Mouse (Mus musculus) forebrain, embryonic 16.5 days (tissue): ENCODE results near the gene Sppl3. TPM values are rescaled to one million over a fixed set of nuclear protein-coding genes. Genes with fewer than 3 reads are reported as not detected.

Experiments used
- ATAC-seq: fragments of 200-750 bp; cut with Nextera tagmentation; 2 replicates; pipeline ENCODE4 v1.8.0; 2017; ENCODE audit warnings: mild to moderate bottlenecking, moderate library complexity
- H3K27ac ChIP-seq: fragments of 300-500 bp; sonication (generic); 2 replicates; pipeline ENCODE4 v1.5.1; 2014; ENCODE audit warnings: low read length, control low read depth
- H3K27me3 ChIP-seq: fragments of 300-500 bp; sonication (generic); replicated peaks from 2 replicates; pipeline ENCODE4 v1.6.1; 2014; ENCODE audit warnings: low read length; ENCODE audit not compliant: control insufficient read depth, insufficient read depth
- H3K36me3 ChIP-seq: fragments of 300-500 bp; sonication (generic); 2 replicates; pipeline ENCODE4 v1.6.1; 2014; ENCODE audit not compliant: control insufficient read depth, insufficient read depth
- H3K4me1 ChIP-seq: fragments of 300-500 bp; sonication (generic); replicated peaks from 2 replicates; pipeline ENCODE4 v1.6.1; 2014; ENCODE audit warnings: low read length; ENCODE audit not compliant: control insufficient read depth, insufficient read depth
- H3K4me2 ChIP-seq: fragments of 300-500 bp; sonication (generic); 2 replicates; pipeline ENCODE4 v1.6.1; 2014; ENCODE audit warnings: mild to moderate bottlenecking, low read length, control low read depth
- H3K4me3 ChIP-seq: fragments of 300-500 bp; sonication (generic); replicated peaks from 2 replicates; pipeline ENCODE4 v1.5.1; 2014; ENCODE audit warnings: mild to moderate bottlenecking, low read length, control low read depth
- H3K9ac ChIP-seq: fragments of 300-500 bp; sonication (generic); replicated peaks from 2 replicates; pipeline ENCODE4 v1.6.1; 2014; ENCODE audit warnings: low read depth, low read length, control low read depth
- H3K9me3 ChIP-seq: fragments of 300-500 bp; sonication (generic); 2 replicates; pipeline ENCODE4 v1.6.1; 2016; ENCODE audit warnings: low read length; ENCODE audit not compliant: control insufficient read depth
- WGBS: fragments of 180-500 bp; shearing (Covaris S2); extraction: QIAGEN DNeasy Blood & Tissue Kit; methylation state at CpG from one replicate; pipeline ENCODE4 v1.1.7; 2014; 5-methylcytosine and 5-hydroxymethylcytosine counted together
- polyA plus RNA-seq: library from polyadenylated mRNA; unstranded; fragments of >200 nt; fragmentation: Nextera tagmentation; extraction: Ambion mirVana; gene quantifications from 2 replicates; pipeline ENCODE4 v1.2.1, GENCODE M21; 2015

The Sppl3 gene
- polyA plus RNA-seq, 1 experiment from 2014 or later, result 16.6 TPM

DNA sequence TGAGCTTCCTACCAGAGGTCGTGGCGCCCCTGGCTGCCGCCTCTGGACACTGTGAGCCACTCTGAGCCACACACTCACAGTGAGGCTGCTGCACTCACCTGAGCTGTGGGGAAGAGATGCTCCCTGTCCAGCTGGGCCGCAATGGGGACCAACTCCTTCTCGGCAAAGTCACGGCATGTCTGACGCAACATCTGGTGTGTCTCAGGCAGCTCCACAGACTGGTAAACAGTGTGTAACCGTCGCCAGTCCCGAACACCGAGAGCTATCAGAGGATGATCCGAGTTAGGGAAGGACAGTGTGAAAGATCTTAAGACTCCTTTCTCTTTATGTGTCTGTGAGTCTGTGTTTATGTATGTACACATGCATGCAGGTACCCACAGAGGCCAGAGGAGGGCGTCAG is 106.5 kb downstream of the Sppl3 start:
- H3K9ac ChIP-seq, result no peak overlapping the region
- no peak overlapping the region for H3K4me3 ChIP-seq
- H3K36me3 ChIP-seq, result no peaks in the 10 kb centered on the region
- ATAC-seq, result no peak
- no peaks in the 10 kb centered on the region for H3K27me3 ChIP-seq
- H3K4me2 ChIP-seq, result no peak overlapping the region
- no peaks in the 10 kb centered on the region for H3K9me3 ChIP-seq
- H3K27ac ChIP-seq, result no peak overlapping the region
- WGBS, result 90% methylated on average over 13 of the region's 13 CpGs
- peaks cover 11% of the 10 kb centered on the region for H3K4me1 ChIP-seq

DNA sequence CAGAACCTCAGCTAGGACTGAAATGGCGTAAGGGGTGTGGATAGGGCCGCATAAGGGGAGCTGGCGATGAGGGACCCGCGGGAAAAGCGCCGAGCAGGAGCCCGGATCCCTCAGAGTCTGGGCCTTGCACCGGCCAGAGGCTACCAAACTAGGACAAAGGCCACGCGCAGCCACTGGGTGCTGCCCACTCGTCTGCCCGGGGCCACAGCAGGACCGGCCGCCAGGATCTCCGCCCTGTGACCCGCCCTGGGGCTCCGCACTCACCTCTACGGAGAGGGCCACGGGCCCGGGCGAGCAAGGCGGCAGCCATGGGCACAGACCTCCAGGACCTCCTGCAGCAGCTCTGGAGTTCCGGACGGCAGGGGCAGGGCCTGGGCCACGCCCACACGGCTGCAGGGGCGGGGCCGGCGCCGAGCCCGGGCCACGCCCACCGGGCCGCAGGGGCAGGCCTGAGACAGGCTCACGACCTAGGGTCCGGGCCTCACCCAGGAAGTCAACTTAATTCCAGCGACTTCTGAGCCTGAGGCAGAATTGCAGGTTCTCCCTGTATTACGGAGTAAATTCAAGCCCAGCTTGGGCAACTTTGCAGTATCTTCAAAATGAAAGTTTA is 108.1 kb downstream of the Sppl3 start, which contains the start of gene Acads:
TSS of gene Acads (minus strand) at position 386 of the 610 bp plus-strand sequence.
- H3K4me2 ChIP-seq, result peak within 1 kb of the TSS; percentile 71
- no peak within 1 kb of the TSS; the same call in 1 of the 2 replicates for H3K27ac ChIP-seq
- H3K9ac ChIP-seq, result peak within 1 kb of the TSS; percentile 68
- peaks cover 11% of the 10 kb centered on the region for H3K4me1 ChIP-seq
- under 1% methylated on average over 39 of the region's 39 CpGs for WGBS
- no peaks in the 10 kb centered on the region for H3K27me3 ChIP-seq
- peak within 1 kb of the TSS; percentile 57 for H3K4me3 ChIP-seq
- no peaks in the 10 kb centered on the region for H3K9me3 ChIP-seq
- ATAC-seq, result peak; percentile 86
- H3K36me3 ChIP-seq, result 0 out of 2 replicates have a peak, but pooled peaks cover 1% of the 10 kb centered on the region

DNA sequence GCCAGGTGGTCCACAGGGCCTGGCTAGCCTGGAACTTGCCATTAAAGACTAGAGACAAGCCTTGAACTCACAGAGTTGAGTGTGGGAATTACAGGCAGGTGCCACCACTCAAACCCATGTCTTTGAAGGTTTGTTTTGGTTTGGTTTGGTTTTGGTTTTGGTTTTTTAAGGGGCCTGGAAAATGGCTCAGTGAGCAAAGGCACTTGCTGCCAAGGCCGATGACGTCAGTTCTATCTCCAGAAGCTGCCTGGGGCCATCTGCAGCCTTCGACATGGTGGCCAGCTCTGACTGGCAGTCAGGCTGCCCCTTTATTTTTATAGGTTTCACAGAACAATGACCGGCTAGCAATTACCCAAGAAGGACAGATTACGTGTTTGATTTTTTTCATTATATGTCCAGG is 110.0 kb downstream of the Sppl3 start:
- Histone ChIP-seq H3K4me2 (no peak overlapping the region), H3K36me3 (0 out of 2 replicates have a peak, but pooled peaks cover 2% of the 10 kb centered on the region), H3K27ac (no peak overlapping the region), H3K9ac (no peak overlapping the region), H3K9me3 (no peaks in the 10 kb centered on the region), H3K4me1 (peaks cover 18% of the 10 kb centered on the region), H3K4me3 (no peak overlapping the region), H3K27me3 (no peaks in the 10 kb centered on the region)
- ATAC-seq, result no peak
- WGBS, result 48% methylated on average over 5 of the region's 5 CpGs

GRCm38 (mm10) chr5:115124690-115125089 is 113.8 kb downstream of the Sppl3 start:
- Histone ChIP-seq H3K36me3 (peaks cover 9% of the 10 kb centered on the region; the same call in 1 of the 2 replicates), H3K27me3 (no peaks in the 10 kb centered on the region), H3K4me3 (no peak overlapping the region), H3K9ac (no peak overlapping the region), H3K4me1 (peaks cover 9% of the 10 kb centered on the region), H3K27ac (no peak overlapping the region), H3K9me3 (no peaks in the 10 kb centered on the region), H3K4me2 (no peak overlapping the region)
- WGBS, result 96% methylated on average over 6 of the region's 6 CpGs
- ATAC-seq, result 0 out of 2 replicates have a peak, but pooled peaks have one; percentile 22

- Histone ChIP-seq H3K4me3 (no peak overlapping the region), H3K27me3 (no peaks in the 10 kb centered on the region), H3K9me3 (no peaks in the 10 kb centered on the region), H3K9ac (no peak overlapping the region), H3K4me2 (no peak overlapping the region), H3K36me3 (peaks cover 9% of the 10 kb centered on the region; the same call in 1 of the 2 replicates), H3K4me1 (peaks cover 9% of the 10 kb centered on the region), H3K27ac (peak overlapping the region; percentile 4)
- ATAC-seq, result peak; percentile 87
- 15% methylated on average over 24 of the region's 24 CpGs for WGBS
Observed at GRCm38 (mm10) chr5:115125211-115125871, 114.4 kb downstream of the Sppl3 start.

DNA sequence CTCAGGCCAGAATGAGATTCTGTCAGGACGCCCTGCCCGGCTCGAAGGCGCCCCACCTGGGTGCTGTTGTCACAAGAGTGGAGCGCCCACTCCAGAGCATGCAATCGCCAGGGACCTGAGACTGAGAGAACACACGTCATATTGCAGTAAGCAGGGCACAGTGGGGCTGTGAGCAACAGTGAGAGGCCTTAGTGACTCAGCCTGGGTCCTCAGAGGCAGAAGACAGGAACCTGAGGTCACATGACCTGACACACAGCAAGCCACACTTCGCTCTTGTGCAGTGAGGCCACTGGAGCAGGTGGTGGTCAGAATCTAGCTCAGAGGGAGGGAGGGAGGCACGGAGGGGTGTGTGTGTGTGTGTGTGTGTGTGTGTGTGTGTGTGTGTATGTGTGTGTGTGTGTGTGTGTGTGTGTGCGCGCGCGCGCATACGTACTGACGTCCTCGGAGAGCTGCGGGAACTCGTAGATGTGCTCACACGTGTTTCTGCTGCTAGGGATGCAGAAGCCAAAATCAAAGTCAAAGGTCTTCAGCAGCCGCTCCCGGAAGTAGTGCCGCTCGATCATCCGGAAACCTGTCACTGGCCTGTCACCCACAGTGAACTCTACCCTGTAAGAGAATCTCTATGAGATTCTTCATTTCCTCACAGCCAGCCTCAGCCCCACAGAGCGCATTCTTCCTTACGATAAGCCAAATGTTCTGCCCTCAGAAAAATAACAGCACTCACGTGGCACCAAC is 115.8 kb downstream of the Sppl3 start:
- Histone ChIP-seq H3K27ac (no peak overlapping the region), H3K9ac (no peak overlapping the region), H3K4me3 (no peak overlapping the region), H3K4me2 (no peak overlapping the region), H3K27me3 (no peaks in the 10 kb centered on the region), H3K36me3 (peaks cover 9% of the 10 kb centered on the region; the same call in 1 of the 2 replicates), H3K9me3 (no peaks in the 10 kb centered on the region), H3K4me1 (peaks cover 7% of the 10 kb centered on the region)
- WGBS, result 91% methylated on average over 28 of the region's 28 CpGs
- no peak for ATAC-seq

DNA sequence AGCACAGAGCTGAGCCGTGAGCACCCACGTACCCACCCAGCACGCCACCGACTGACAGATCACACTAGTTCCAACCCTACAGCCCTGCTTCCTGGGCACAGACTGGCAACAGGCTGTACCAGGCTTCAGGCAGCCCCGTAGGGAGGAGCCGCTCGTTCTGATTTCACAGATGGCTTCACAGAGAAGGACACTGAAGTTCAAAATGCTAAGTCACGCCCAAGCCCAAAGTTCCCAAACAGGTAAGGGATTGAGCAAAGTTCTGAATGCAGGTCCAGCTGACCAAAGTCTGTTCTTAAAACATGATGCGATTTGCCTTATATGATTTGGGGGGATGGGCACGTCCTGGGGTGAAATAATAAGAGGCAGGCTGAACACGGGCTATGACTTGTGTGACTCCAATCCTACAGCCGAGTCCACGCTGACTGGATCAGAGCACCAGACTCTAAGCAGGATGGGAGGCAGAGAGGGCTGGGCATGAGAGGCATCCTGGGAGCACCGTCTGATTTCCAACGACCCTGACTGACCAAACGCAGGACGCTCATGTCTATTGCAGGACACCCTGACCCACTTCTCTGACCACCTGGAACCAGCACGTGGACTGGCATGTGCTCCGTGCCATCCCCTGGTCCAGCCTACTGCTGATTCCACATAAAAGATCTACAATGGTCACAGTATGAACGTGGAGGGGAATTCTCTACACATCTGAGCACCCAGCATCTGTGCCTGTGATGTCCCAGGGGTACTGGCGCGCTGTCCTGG is 116.7 kb downstream of the Sppl3 start:
- Histone ChIP-seq H3K36me3 (peaks cover 9% of the 10 kb centered on the region; the same call in 1 of the 2 replicates), H3K27ac (no peak overlapping the region), H3K4me2 (no peak overlapping the region), H3K4me1 (peaks cover 9% of the 10 kb centered on the region), H3K9ac (no peak overlapping the region), H3K4me3 (no peak overlapping the region), H3K9me3 (no peaks in the 10 kb centered on the region), H3K27me3 (no peaks in the 10 kb centered on the region)
- WGBS, result 92% methylated on average over 22 of the region's 22 CpGs
- no peak for ATAC-seq

GRCm38 (mm10) chr5:115129328-115129727 is 118.4 kb downstream of the Sppl3 start:
- peaks cover 23% of the 10 kb centered on the region for H3K4me1 ChIP-seq
- no peaks in the 10 kb centered on the region for H3K9me3 ChIP-seq
- ATAC-seq, result no peak
- H3K4me2 ChIP-seq, result no peak overlapping the region
- WGBS, result 81% methylated on average over 6 of the region's 6 CpGs
- no peak overlapping the region for H3K9ac ChIP-seq
- H3K27ac ChIP-seq, result no peak overlapping the region
- no peaks in the 10 kb centered on the region for H3K27me3 ChIP-seq
- peaks cover 7% of the 10 kb centered on the region; the same call in 1 of the 2 replicates for H3K36me3 ChIP-seq
- no peak overlapping the region for H3K4me3 ChIP-seq
